Mouse (Mus musculus): ENCODE results near the gene Cryz. TPM values are rescaled to one million over a fixed set of nuclear protein-coding genes. Genes with fewer than 3 reads are reported as not detected.

The Cryz gene
- polyA plus RNA-seq, 1 experiment from 2014 or later, result 18.6 TPM

DNA sequence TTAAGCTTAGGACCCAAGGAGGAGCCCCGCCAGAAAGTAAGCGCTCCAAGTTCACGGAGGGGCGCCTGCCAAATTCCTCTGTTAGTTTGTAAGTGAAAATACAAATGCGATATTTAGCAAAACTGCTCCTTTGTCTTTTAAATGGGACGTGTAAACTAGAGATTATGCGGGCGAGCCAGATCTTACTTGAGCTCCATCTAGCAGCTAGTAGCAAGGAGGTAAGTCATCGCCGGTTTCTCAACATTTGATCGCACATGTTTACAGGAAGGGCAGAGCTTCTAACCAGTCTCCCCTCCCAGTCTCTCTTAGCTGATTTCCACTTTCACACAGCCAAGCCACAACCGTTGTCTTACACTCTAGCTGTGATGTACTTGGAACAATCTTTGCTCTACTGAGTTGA lies 25.7 kb upstream of the Cryz start:
- ATAC-seq (ENCODE audit: low FRiP score) (no peak), DNase-seq (ENCODE audit: low spot score, missing footprints) (peak; percentile 92)
- H3K4me1 ChIP-seq (ENCODE audit: control insufficient read depth, insufficient read depth, low read length), result peaks cover 6% of the 10 kb centered on the region; the same call in 1 of the 2 replicates
- no peak overlapping the region for H3K27ac ChIP-seq (ENCODE audit: low read depth, low read length)
- H3K36me3 ChIP-seq (ENCODE audit: control insufficient read depth, insufficient read depth, low read length), result no peaks in the 10 kb centered on the region
- no peaks in the 10 kb centered on the region for H3K9me3 ChIP-seq (ENCODE audit: control insufficient read depth, low read length)
- no peak overlapping the region for H3K4me3 ChIP-seq (ENCODE audit: low read depth, low read length)
- H3K4me2 ChIP-seq, result peak overlapping the region; percentile 33
- H3K9ac ChIP-seq (ENCODE audit: low read length), result no peak overlapping the region
- 6% methylated on average over 12 of the region's 12 CpGs for WGBS
- H3K27me3 ChIP-seq (ENCODE audit: control insufficient read depth, insufficient read depth, low read length), result peaks cover 3% of the 10 kb centered on the region; the same call in 1 of the 2 replicates

DNA sequence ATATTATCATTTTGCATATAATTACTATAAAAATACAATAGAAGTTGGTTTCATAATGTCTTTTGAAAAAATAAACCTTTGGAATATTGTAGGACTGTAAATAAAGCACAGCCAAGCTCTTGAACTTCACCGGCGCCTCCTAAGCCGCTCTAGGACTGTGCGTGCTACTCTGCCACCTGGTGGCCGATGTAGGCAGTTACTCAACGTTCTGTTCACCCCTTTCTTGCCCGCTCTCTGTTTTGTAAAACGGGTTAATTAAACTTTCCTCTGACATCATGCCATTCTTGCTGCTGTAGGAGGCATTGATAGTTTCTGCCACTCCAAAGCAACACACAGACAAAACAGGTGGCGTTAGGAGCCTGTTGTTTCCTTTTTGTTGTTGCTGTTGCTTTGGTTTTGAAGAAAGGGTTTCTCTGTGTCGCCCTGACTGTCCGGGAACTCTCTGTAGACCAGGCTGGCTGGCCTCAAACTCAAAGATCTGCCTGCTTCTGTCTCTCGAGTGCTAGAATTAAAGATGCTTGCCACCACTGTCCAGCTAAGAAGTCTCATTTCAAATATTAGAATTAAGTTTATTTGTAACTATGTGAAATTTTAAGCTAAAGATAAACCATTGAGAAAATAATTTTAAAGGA lies 24.1 kb upstream of the Cryz start:
- Histone ChIP-seq H3K4me3 (ENCODE audit: low read depth, low read length) (no peak overlapping the region), H3K27me3 (ENCODE audit: control insufficient read depth, insufficient read depth, low read length) (peaks cover 3% of the 10 kb centered on the region; the same call in 1 of the 2 replicates), H3K9me3 (ENCODE audit: control insufficient read depth, low read length) (no peaks in the 10 kb centered on the region), H3K4me2 (no peak overlapping the region), H3K36me3 (ENCODE audit: control insufficient read depth, insufficient read depth, low read length) (no peaks in the 10 kb centered on the region), H3K9ac (ENCODE audit: low read length) (no peak overlapping the region), H3K4me1 (ENCODE audit: control insufficient read depth, insufficient read depth, low read length) (peaks cover 6% of the 10 kb centered on the region; the same call in 1 of the 2 replicates), H3K27ac (ENCODE audit: low read depth, low read length) (no peak overlapping the region)
- WGBS, result 11% methylated on average over 12 of the region's 12 CpGs
- DNase-seq (ENCODE audit: low spot score, missing footprints) (peak; percentile 98), ATAC-seq (ENCODE audit: low FRiP score) (peak; percentile 85)

DNA sequence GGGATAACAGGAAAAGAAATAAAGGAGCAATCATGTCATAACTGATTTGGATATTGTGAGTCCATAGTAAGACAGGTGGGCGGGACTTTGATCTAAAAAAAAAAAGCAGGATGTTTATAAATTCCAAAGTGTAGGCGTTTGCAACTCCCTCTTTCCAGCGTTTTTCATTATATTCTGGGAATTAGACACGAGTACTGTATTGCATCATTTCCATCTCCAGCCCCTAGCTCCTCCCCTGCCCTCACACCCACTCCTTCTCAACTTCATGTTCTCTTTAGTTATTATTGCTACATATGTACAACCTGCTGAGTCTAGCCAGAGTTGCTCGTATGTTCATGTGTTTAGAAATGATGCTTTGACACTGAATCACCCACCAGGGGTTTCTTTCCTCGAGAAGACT lies 22.8 kb upstream of the Cryz start:
- no peaks in the 10 kb centered on the region for H3K9me3 ChIP-seq (ENCODE audit: control insufficient read depth, low read length)
- H3K4me2 ChIP-seq, result no peak overlapping the region
- WGBS, result 83% methylated on average over 6 of the region's 6 CpGs
- H3K27ac ChIP-seq (ENCODE audit: low read depth, low read length), result no peak overlapping the region
- no peaks in the 10 kb centered on the region for H3K36me3 ChIP-seq (ENCODE audit: control insufficient read depth, insufficient read depth, low read length)
- no peak overlapping the region for H3K4me3 ChIP-seq (ENCODE audit: low read depth, low read length)
- ATAC-seq (ENCODE audit: low FRiP score), result no peak
- DNase-seq (ENCODE audit: low spot score, missing footprints), result no peak
- H3K27me3 ChIP-seq (ENCODE audit: control insufficient read depth, insufficient read depth, low read length), result peaks cover 3% of the 10 kb centered on the region; the same call in 1 of the 2 replicates
- H3K4me1 ChIP-seq (ENCODE audit: control insufficient read depth, insufficient read depth, low read length), result peaks cover 6% of the 10 kb centered on the region; the same call in 1 of the 2 replicates
- H3K9ac ChIP-seq (ENCODE audit: low read length), result no peak overlapping the region

DNA sequence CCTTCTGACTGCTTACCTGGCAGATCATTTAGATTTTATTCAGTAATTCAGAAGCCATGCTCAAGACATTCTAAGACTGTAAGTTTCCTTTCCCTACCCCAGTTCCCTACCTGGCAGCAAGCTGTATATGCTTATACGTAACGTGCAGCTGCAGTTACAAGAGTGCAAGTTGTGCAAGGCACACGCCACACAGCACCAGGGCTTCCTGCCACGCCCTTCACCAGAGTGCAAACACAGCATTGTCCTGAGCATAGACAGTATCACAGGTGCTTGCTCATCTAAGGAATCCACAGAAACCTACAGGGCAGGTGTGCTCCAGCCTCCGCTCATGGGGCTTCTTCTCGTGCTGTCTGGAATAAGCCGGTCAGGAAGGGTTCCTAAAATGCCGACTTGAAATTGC lies 18.6 kb upstream of the Cryz start:
- no peak for ATAC-seq (ENCODE audit: low FRiP score)
- peaks cover 7% of the 10 kb centered on the region for H3K36me3 ChIP-seq (ENCODE audit: control insufficient read depth, insufficient read depth, low read length)

DNA sequence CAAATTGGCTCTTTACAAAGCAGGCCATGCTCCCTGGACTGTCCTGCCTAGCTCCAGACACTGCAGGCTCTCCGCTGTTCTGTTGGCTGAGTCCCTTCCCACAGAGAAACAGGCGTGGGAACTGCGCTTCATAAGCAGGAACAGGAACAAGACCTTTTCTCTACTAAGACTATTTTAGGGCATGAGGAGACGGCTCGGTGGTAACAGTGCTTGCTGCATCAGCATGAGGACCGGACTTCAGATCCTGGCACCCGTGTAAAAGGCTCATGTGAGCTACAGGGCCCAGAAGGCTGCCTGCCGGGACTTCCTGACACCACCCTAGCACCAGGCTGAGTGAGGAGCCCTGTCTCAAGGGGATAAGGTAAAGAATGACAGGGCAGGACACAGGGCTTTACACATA lies 12.2 kb upstream of the Cryz start:
- Histone ChIP-seq H3K9me3 (ENCODE audit: control insufficient read depth, low read length) (no peaks in the 10 kb centered on the region), H3K27me3 (ENCODE audit: control insufficient read depth, insufficient read depth, low read length) (no peaks in the 10 kb centered on the region), H3K9ac (ENCODE audit: low read length) (no peak overlapping the region), H3K27ac (ENCODE audit: low read depth, low read length) (no peak overlapping the region), H3K4me3 (ENCODE audit: low read depth, low read length) (no peak overlapping the region), H3K4me2 (no peak overlapping the region), H3K4me1 (ENCODE audit: control insufficient read depth, insufficient read depth, low read length) (no peaks in the 10 kb centered on the region), H3K36me3 (ENCODE audit: control insufficient read depth, insufficient read depth, low read length) (peaks cover 4% of the 10 kb centered on the region; the same call in 1 of the 2 replicates)
- DNase-seq (ENCODE audit: low spot score, missing footprints) (no peak), ATAC-seq (ENCODE audit: low FRiP score) (no peak)
- 88% methylated on average over 8 of the region's 8 CpGs for WGBS

More for the DNA sequence above, 18.6 kb upstream of the Cryz start:
- no peaks in the 10 kb centered on the region for H3K27me3 ChIP-seq (ENCODE audit: control insufficient read depth, insufficient read depth, low read length)
- no peak for DNase-seq (ENCODE audit: low spot score, missing footprints)
- H3K27ac ChIP-seq (ENCODE audit: low read depth, low read length), result no peak overlapping the region
- 96% methylated on average over 8 of the region's 8 CpGs for WGBS
- H3K9ac ChIP-seq (ENCODE audit: low read length), result no peak overlapping the region
- no peak overlapping the region for H3K4me3 ChIP-seq (ENCODE audit: low read depth, low read length)
- H3K9me3 ChIP-seq (ENCODE audit: control insufficient read depth, low read length), result no peaks in the 10 kb centered on the region
- H3K4me2 ChIP-seq, result no peak overlapping the region
- H3K4me1 ChIP-seq (ENCODE audit: control insufficient read depth, insufficient read depth, low read length), result no peaks in the 10 kb centered on the region

DNA sequence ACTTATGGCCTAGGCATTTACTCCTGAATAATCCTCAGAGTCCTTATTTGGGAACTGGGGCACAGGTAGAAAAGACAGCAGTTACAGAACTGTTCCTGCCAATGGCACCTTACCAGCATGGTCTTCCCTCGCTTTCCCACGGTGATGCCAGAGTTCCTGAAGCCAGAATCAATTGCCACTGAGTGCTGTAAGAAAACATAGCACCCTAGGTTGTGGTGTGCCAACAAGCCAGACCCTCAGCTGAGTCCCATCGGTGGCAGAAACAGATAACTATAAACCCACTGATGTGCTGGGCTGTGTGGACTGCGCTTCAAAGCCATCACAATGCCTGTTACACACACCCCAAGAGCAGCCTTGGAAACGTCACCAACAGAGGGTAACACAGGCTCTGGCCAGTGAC lies 5.5 kb upstream of the Cryz start:
- H3K36me3 ChIP-seq (ENCODE audit: control insufficient read depth, insufficient read depth, low read length), result peaks cover 4% of the 10 kb centered on the region; the same call in 1 of the 2 replicates
- no peak overlapping the region for H3K4me2 ChIP-seq
- 84% methylated on average over 5 of the region's 5 CpGs for WGBS
- no peak overlapping the region for H3K9ac ChIP-seq (ENCODE audit: low read length)
- no peak overlapping the region for H3K4me3 ChIP-seq (ENCODE audit: low read depth, low read length)
- no peaks in the 10 kb centered on the region for H3K4me1 ChIP-seq (ENCODE audit: control insufficient read depth, insufficient read depth, low read length)
- H3K27ac ChIP-seq (ENCODE audit: low read depth, low read length), result no peak overlapping the region
- no peaks in the 10 kb centered on the region for H3K27me3 ChIP-seq (ENCODE audit: control insufficient read depth, insufficient read depth, low read length)
- peak; percentile 45 for DNase-seq (ENCODE audit: low spot score, missing footprints)
- ATAC-seq (ENCODE audit: low FRiP score), result no peak
- H3K9me3 ChIP-seq (ENCODE audit: control insufficient read depth, low read length), result no peaks in the 10 kb centered on the region

DNA sequence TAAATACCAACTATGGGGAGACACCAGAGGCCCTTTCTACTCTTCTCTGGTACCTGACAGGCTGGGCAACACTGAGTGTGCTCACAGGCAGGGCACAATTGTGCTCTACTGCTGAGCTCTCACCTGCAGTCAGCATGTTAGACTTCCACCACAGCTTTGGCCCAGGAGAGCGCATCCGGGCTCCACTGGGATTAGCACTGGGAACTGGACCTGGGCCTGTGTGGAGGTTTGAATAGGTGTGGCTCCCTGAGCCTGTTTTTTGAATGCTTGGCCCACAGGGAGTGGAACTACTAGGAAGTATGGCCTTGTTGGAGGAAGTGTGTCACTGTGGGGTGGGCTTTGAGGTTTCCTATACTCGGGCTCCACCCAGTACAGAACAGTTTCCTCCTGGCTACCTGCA lies 4.9 kb upstream of the Cryz start:
- Histone ChIP-seq H3K27me3 (ENCODE audit: control insufficient read depth, insufficient read depth, low read length) (no peaks in the 10 kb centered on the region), H3K4me3 (ENCODE audit: low read depth, low read length) (no peak overlapping the region), H3K9me3 (ENCODE audit: control insufficient read depth, low read length) (no peaks in the 10 kb centered on the region), H3K4me1 (ENCODE audit: control insufficient read depth, insufficient read depth, low read length) (peaks cover 2% of the 10 kb centered on the region; the same call in 1 of the 2 replicates), H3K4me2 (no peak overlapping the region), H3K36me3 (ENCODE audit: control insufficient read depth, insufficient read depth, low read length) (peaks cover 4% of the 10 kb centered on the region; the same call in 1 of the 2 replicates), H3K27ac (ENCODE audit: low read depth, low read length) (no peak overlapping the region), H3K9ac (ENCODE audit: low read length) (no peak overlapping the region)
- peak; percentile 59 for DNase-seq (ENCODE audit: low spot score, missing footprints)
- WGBS, result 91% methylated on average over 3 of the region's 3 CpGs
- ATAC-seq (ENCODE audit: low FRiP score), result no peak

DNA sequence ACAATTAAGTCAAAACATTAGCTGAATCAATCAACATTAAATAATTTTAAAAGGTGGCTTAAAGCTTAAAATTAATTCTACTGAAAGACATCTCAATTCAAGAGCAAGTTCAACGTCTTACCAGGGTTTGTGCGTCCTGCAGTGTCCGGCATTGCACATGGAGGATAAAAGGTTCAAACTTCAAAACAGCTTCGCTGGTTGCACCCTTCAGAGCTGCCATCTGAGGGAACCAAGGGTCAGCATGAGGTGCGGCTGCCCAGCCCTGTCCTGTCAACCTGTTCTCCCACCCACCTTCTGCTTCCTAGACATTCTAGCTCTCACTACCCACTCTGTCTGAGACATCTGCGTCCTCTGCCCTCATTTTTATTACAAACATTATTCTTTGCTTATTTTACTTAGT lies 2.9 kb upstream of the Cryz start:
- 95% methylated on average over 6 of the region's 6 CpGs for WGBS
- DNase-seq (ENCODE audit: low spot score, missing footprints) (peak; percentile 0), ATAC-seq (ENCODE audit: low FRiP score) (no peak)
- Histone ChIP-seq H3K9me3 (ENCODE audit: control insufficient read depth, low read length) (no peaks in the 10 kb centered on the region), H3K9ac (ENCODE audit: low read length) (no peak overlapping the region), H3K27me3 (ENCODE audit: control insufficient read depth, insufficient read depth, low read length) (no peaks in the 10 kb centered on the region), H3K4me3 (ENCODE audit: low read depth, low read length) (no peak overlapping the region), H3K27ac (ENCODE audit: low read depth, low read length) (no peak overlapping the region), H3K36me3 (ENCODE audit: control insufficient read depth, insufficient read depth, low read length) (peaks cover 4% of the 10 kb centered on the region; the same call in 1 of the 2 replicates), H3K4me2 (no peak overlapping the region), H3K4me1 (ENCODE audit: control insufficient read depth, insufficient read depth, low read length) (peaks cover 2% of the 10 kb centered on the region; the same call in 1 of the 2 replicates)

DNA sequence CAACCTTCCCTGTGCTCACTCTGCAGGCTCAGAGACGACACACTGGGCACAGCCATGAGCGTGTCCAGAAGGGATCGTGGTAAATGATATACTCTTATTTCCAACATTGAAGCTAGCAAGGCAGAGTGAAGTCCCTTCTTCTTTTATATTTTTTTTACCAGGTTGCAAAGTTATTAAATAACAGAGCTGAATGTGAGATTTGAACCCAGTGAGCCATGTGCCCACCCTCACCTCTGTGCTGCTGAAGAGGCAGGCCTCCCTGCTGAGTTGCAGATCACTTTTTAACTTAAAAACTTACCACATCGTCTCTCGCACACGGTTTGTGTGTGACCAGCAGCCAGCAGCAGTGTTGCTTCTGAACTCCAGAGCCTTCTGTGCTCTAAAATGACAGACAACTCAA lies 2.4 kb upstream of the Cryz start:
- Histone ChIP-seq H3K4me3 (ENCODE audit: low read depth, low read length) (no peak overlapping the region), H3K9me3 (ENCODE audit: control insufficient read depth, low read length) (no peaks in the 10 kb centered on the region), H3K9ac (ENCODE audit: low read length) (no peak overlapping the region), H3K27me3 (ENCODE audit: control insufficient read depth, insufficient read depth, low read length) (no peaks in the 10 kb centered on the region), H3K4me1 (ENCODE audit: control insufficient read depth, insufficient read depth, low read length) (peaks cover 2% of the 10 kb centered on the region; the same call in 1 of the 2 replicates), H3K27ac (ENCODE audit: low read depth, low read length) (no peak overlapping the region), H3K4me2 (no peak overlapping the region), H3K36me3 (ENCODE audit: control insufficient read depth, insufficient read depth, low read length) (peaks cover 4% of the 10 kb centered on the region; the same call in 1 of the 2 replicates)
- WGBS, result 94% methylated on average over 6 of the region's 6 CpGs
- ATAC-seq (ENCODE audit: low FRiP score), result no peak
- no peak for DNase-seq (ENCODE audit: low spot score, missing footprints)
